Mouse (Mus musculus): ENCODE results near the gene Spin4. TPM values are rescaled to one million over a fixed set of nuclear protein-coding genes. Genes with fewer than 3 reads are reported as not detected.
A peak's percentile ranks its signal among the peaks of the same experiment; 100 is the strongest.

The Spin4 gene
- total RNA-seq (2021), result under 1 TPM; 0.50 to 0.51 TPM
- long read RNA-seq, full-length matches to known transcripts, result 1 of 1 reads
- long read RNA-seq, partial matches to known transcripts, result 0 of 1 reads
- long read RNA-seq, other reads (novel, unspliced or antisense), result 0 of 1 reads

DNA sequence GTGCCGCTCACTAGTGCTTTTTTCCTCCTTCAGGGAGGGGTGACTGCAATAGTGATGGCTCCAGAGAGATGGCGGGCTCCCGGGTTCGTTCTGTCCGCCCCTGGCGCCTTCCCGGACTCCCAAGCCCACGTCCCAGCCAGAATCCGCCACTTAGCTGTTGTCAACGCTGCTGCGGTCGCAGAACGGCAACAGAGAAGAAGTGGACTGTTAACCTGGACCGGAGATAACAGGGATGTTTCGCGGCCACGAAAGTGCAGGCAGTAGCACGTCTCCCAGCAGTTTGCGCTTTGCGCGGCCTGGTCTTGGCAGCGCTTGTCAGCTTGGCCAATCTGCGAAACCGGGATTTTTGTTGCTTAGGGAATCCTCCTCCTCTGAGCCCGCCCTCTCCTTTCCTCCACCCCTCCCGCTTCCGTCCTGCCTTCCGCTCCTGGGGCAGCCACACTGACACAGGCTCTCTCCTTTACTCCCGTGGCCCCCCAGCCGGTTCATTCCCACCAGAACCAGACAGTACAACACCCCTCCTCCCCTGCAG, at the start of gene Spin4:
Gene Spin4 (minus strand): TSS at position 322 of the 532 bp plus-strand sequence.
- DNase-seq (ENCODE audit: low spot score in 2 of 2), result peak; percentile 54 to 70

GRCm38 (mm10) chrX:95027907-95028306, 1.4 kb upstream of the Spin4 start:
- no peak for DNase-seq (ENCODE audit: low spot score in 2 of 2)

GRCm38 (mm10) chrX:95025779-95026360, 612 bp downstream of the Spin4 start:
- DNase-seq (ENCODE audit: low spot score in 2 of 2), result no peak

DNA sequence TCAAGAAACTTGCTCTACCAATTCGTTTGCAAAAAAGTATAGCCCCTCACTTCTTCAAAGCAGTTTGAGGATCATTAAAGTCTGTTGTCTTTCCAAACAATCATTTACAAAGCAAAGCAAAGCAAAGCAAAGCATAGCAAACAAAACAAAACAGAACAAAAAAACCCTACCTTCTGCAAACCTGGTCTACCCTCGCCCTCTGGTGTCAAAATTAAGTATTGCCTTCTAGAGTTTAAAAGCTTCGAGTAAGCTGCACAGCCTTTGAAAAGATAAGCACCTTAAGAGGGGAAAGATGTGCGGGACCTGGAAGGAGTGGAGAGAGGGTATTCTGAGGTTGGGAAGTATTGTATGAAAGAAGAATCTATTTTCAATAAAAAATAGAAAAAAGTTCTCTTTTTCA, 14.4 kb downstream of the Spin4 start:
- DNase-seq (ENCODE audit: low spot score in 2 of 2), result peak in 1 of 2 experiments; percentile 38

DNA sequence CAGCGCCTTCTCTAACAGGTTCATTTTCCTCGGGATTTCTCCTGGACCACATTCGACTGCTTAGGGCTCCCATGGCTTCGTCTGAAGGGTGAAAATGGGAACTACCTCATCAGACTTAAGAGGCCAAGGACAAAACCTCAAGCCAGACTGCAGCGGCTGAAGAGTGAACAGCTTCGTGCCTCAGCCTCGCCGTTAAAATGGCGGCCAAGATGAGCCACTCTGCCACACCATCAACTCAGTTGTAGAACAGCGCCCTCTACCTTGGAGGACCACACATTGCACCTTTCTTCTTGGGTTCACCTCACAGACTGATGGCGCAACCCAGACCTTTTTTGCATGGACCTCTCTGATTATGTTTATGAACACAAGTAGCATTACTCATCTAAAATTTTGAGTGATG, 27.6 kb downstream of the Spin4 start:
- DNase-seq (ENCODE audit: low spot score in 2 of 2), result no peak

GRCm38 (mm10) chrX:94994113-94994512, 32.4 kb downstream of the Spin4 start:
- no peak for DNase-seq (ENCODE audit: low spot score in 2 of 2)

DNA sequence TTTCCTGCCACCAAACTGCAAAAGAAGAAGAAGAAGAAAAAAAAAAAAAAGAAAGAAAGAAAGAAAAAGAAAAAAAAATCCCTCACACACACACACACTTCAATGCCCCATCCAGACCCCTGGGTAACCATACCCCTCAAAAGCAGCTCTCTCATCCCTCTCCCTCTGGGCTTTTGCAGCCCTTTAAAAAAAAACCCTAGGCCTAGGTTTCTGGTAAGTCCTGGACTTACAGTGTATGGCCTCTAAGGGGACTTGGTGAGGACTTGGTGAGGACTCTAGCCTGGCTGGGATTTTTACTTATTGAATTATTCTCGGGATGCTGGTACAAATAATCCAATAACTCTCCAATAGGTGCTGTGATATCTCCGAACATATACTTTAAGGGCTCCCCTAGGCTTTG, 35.6 kb downstream of the Spin4 start:
- DNase-seq (ENCODE audit: low spot score in 2 of 2), result no peak

DNA sequence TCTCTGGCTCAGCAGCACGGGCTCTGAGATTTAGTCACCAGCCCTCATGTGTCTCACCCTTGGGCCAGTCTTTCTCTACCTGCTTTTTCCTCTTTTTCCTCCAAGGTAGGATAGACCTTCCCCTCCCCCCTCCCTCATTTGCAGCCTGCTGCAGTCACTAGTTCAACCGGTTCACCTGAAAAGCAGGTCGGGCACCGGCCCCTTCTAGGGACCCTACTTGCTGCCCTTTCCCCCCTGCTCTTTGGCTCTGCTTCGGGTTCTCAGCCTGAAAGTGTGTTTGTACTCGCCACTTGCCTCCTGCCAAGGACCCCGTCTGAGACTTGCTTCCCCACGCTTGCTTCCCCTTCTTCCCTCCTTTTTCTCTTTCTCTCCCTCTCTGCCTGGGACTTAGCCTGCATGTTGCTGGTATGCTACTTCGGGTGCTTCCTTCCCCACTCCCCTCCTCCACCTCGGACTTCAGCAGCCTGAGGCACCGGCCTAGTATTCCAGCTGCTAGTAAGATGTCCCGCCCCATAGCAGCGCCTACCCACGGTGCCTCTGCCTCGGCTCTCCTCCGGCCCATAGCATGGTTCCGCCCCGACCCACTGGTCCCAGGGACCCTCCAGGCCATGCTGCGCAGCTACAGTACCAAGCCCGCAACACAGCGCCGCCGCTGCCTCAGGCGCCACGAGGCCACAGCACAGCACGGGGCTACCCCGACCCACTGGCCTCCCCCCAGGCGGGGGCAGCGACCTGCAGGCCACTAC, 36.2 kb downstream of the Spin4 start:
- DNase-seq (ENCODE audit: low spot score in 2 of 2), result peak in 1 of 2 experiments; percentile 10

Other genes with a start within 250 kb of the Spin4 start
- gene Arhgef9, start 170.2 kb upstream of the Spin4 start, total RNA-seq (2021), result 100 to 1,000 TPM; 280 to 286 TPM

Data from layer of hippocampus, adult 18-20 months (tissue).